Mouse (Mus musculus): ENCODE measurements around the gene Flrt1. TPM values are rescaled to one million over a fixed set of nuclear protein-coding genes. Genes with fewer than 3 reads are reported as not detected.

The Flrt1 gene
- polyA plus RNA-seq, 1 experiment from 2014 or later, result 0.60 TPM

GRCm38 (mm10) chr19:7103993-7104401 is 1.5 kb downstream of the Flrt1 start:
- 30% methylated on average over 19 of the region's 19 CpGs for WGBS
- Histone ChIP-seq H3K4me2 (0 out of 2 replicates have a peak overlapping the region, but pooled peaks have one; percentile 26), H3K4me1 (replicated peaks; ENCODE audit: control insufficient read depth, insufficient read depth, low read length) (peaks cover 16% of the 10 kb centered on the region), H3K9ac (ENCODE audit: low read depth, low read length) (no peak overlapping the region), H3K9me3 (ENCODE audit: control insufficient read depth, low read length) (no peaks in the 10 kb centered on the region), H3K27ac (ENCODE audit: low read depth, low read length) (no peak overlapping the region), H3K4me3 (ENCODE audit: low read depth, low read length) (no peak overlapping the region), H3K36me3 (ENCODE audit: control insufficient read depth, insufficient read depth, low read length) (no peaks in the 10 kb centered on the region), H3K27me3 (replicated peaks; ENCODE audit: control insufficient read depth, insufficient read depth, low read length) (no peaks in the 10 kb centered on the region; the same call in 1 of the 2 replicates)
- DNase-seq (ENCODE audit: low spot score) (no peak), ATAC-seq (replicated peaks; ENCODE audit: low FRiP score) (no peak)

- Histone ChIP-seq H3K4me1 (replicated peaks; ENCODE audit: control insufficient read depth, insufficient read depth, low read length) (peaks cover 16% of the 10 kb centered on the region), H3K36me3 (ENCODE audit: control insufficient read depth, insufficient read depth, low read length) (no peaks in the 10 kb centered on the region), H3K9me3 (ENCODE audit: control insufficient read depth, low read length) (no peaks in the 10 kb centered on the region), H3K27ac (ENCODE audit: low read depth, low read length) (no peak overlapping the region), H3K4me2 (0 out of 2 replicates have a peak overlapping the region, but pooled peaks have one; percentile 2), H3K9ac (ENCODE audit: low read depth, low read length) (no peak overlapping the region), H3K27me3 (replicated peaks; ENCODE audit: control insufficient read depth, insufficient read depth, low read length) (peaks cover under 1% of the 10 kb centered on the region; the same call in 1 of the 2 replicates), H3K4me3 (ENCODE audit: low read depth, low read length) (no peak overlapping the region)
- WGBS, result 78% methylated on average over 4 of the region's 4 CpGs
- no peak for ATAC-seq (replicated peaks; ENCODE audit: low FRiP score)
- DNase-seq (ENCODE audit: low spot score), result no peak
Measured at GRCm38 (mm10) chr19:7103349-7103992, 2.1 kb downstream of the Flrt1 start.

- no peak overlapping the region for H3K9ac ChIP-seq (ENCODE audit: low read depth, low read length)
- H3K4me3 ChIP-seq (ENCODE audit: low read depth, low read length), result no peak overlapping the region
- ATAC-seq (replicated peaks; ENCODE audit: low FRiP score) (no peak), DNase-seq (ENCODE audit: low spot score) (no peak)
- WGBS, result 86% methylated on average over 10 of the region's 10 CpGs
- H3K4me2 ChIP-seq, result no peak overlapping the region
- H3K4me1 ChIP-seq (replicated peaks; ENCODE audit: control insufficient read depth, insufficient read depth, low read length), result peaks cover 16% of the 10 kb centered on the region
- H3K36me3 ChIP-seq (ENCODE audit: control insufficient read depth, insufficient read depth, low read length), result no peaks in the 10 kb centered on the region
- no peak overlapping the region for H3K27ac ChIP-seq (ENCODE audit: low read depth, low read length)
- H3K9me3 ChIP-seq (ENCODE audit: control insufficient read depth, low read length), result no peaks in the 10 kb centered on the region
- H3K27me3 ChIP-seq (replicated peaks; ENCODE audit: control insufficient read depth, insufficient read depth, low read length), result peaks cover 10% of the 10 kb centered on the region
Measured at GRCm38 (mm10) chr19:7102039-7102438, 3.5 kb downstream of the Flrt1 start.

- Histone ChIP-seq H3K4me3 (ENCODE audit: low read depth, low read length) (no peak overlapping the region), H3K27me3 (replicated peaks; ENCODE audit: control insufficient read depth, insufficient read depth, low read length) (peaks cover 30% of the 10 kb centered on the region), H3K9ac (ENCODE audit: low read depth, low read length) (no peak overlapping the region), H3K4me1 (replicated peaks; ENCODE audit: control insufficient read depth, insufficient read depth, low read length) (peaks cover 16% of the 10 kb centered on the region), H3K36me3 (ENCODE audit: control insufficient read depth, insufficient read depth, low read length) (no peaks in the 10 kb centered on the region), H3K9me3 (ENCODE audit: control insufficient read depth, low read length) (no peaks in the 10 kb centered on the region), H3K4me2 (no peak overlapping the region), H3K27ac (ENCODE audit: low read depth, low read length) (no peak overlapping the region)
- WGBS, result 68% methylated on average over 3 of the region's 3 CpGs
- ATAC-seq (replicated peaks; ENCODE audit: low FRiP score), result no peak
- no peak for DNase-seq (ENCODE audit: low spot score)
Measured at GRCm38 (mm10) chr19:7099620-7100155, 5.8 kb downstream of the Flrt1 start.

GRCm38 (mm10) chr19:7092756-7093155 is 12.8 kb downstream of the Flrt1 start:
- H3K9me3 ChIP-seq (ENCODE audit: control insufficient read depth, low read length), result no peaks in the 10 kb centered on the region
- no peaks in the 10 kb centered on the region for H3K36me3 ChIP-seq (ENCODE audit: control insufficient read depth, insufficient read depth, low read length)
- peaks cover 51% of the 10 kb centered on the region for H3K27me3 ChIP-seq (replicated peaks; ENCODE audit: control insufficient read depth, insufficient read depth, low read length)
- no peak for ATAC-seq (replicated peaks; ENCODE audit: low FRiP score)
- DNase-seq (ENCODE audit: low spot score), result no peak
- no peaks in the 10 kb centered on the region for H3K4me1 ChIP-seq (replicated peaks; ENCODE audit: control insufficient read depth, insufficient read depth, low read length)
- no peak overlapping the region for H3K9ac ChIP-seq (ENCODE audit: low read depth, low read length)
- H3K27ac ChIP-seq (ENCODE audit: low read depth, low read length), result no peak overlapping the region
- no peak overlapping the region for H3K4me2 ChIP-seq
- 81% methylated on average over 5 of the region's 5 CpGs for WGBS
- no peak overlapping the region for H3K4me3 ChIP-seq (ENCODE audit: low read depth, low read length)

GRCm38 (mm10) chr19:7091448-7092050 is 14.0 kb downstream of the Flrt1 start:
- Histone ChIP-seq H3K9ac (ENCODE audit: low read depth, low read length) (no peak overlapping the region), H3K27ac (ENCODE audit: low read depth, low read length) (no peak overlapping the region), H3K4me1 (replicated peaks; ENCODE audit: control insufficient read depth, insufficient read depth, low read length) (no peaks in the 10 kb centered on the region), H3K4me3 (ENCODE audit: low read depth, low read length) (no peak overlapping the region), H3K27me3 (replicated peaks; ENCODE audit: control insufficient read depth, insufficient read depth, low read length) (peaks cover 51% of the 10 kb centered on the region), H3K4me2 (no peak overlapping the region), H3K36me3 (ENCODE audit: control insufficient read depth, insufficient read depth, low read length) (no peaks in the 10 kb centered on the region), H3K9me3 (ENCODE audit: control insufficient read depth, low read length) (no peaks in the 10 kb centered on the region)
- no peak for DNase-seq (ENCODE audit: low spot score)
- ATAC-seq (replicated peaks; ENCODE audit: low FRiP score), result no peak
- WGBS, result 64% methylated on average over 10 of the region's 10 CpGs

GRCm38 (mm10) chr19:7090369-7091064 is 15.0 kb downstream of the Flrt1 start:
- H3K9ac ChIP-seq (ENCODE audit: low read depth, low read length), result no peak overlapping the region
- no peak overlapping the region for H3K27ac ChIP-seq (ENCODE audit: low read depth, low read length)
- H3K9me3 ChIP-seq (ENCODE audit: control insufficient read depth, low read length), result no peaks in the 10 kb centered on the region
- no peak for DNase-seq (ENCODE audit: low spot score)
- no peak overlapping the region for H3K4me3 ChIP-seq (ENCODE audit: low read depth, low read length)
- H3K27me3 ChIP-seq (replicated peaks; ENCODE audit: control insufficient read depth, insufficient read depth, low read length), result peaks cover 42% of the 10 kb centered on the region
- H3K4me2 ChIP-seq, result no peak overlapping the region
- no peaks in the 10 kb centered on the region for H3K36me3 ChIP-seq (ENCODE audit: control insufficient read depth, insufficient read depth, low read length)
- WGBS, result 52% methylated on average over 10 of the region's 10 CpGs
- ATAC-seq (replicated peaks; ENCODE audit: low FRiP score), result no peak
- no peaks in the 10 kb centered on the region for H3K4me1 ChIP-seq (replicated peaks; ENCODE audit: control insufficient read depth, insufficient read depth, low read length)

- H3K27me3 ChIP-seq (replicated peaks; ENCODE audit: control insufficient read depth, insufficient read depth, low read length), result peaks cover 36% of the 10 kb centered on the region
- no peak overlapping the region for H3K4me2 ChIP-seq
- 32% methylated on average over 7 of the region's 7 CpGs for whole genome bisulfite sequencing
- H3K36me3 ChIP-seq (ENCODE audit: control insufficient read depth, insufficient read depth, low read length), result no peaks in the 10 kb centered on the region
- H3K4me3 ChIP-seq (ENCODE audit: low read depth, low read length), result no peak overlapping the region
- ATAC-seq (replicated peaks; ENCODE audit: low FRiP score) (no peak), DNase-seq (ENCODE audit: low spot score) (no peak)
- no peaks in the 10 kb centered on the region for H3K9me3 ChIP-seq (ENCODE audit: control insufficient read depth, low read length)
- no peak overlapping the region for H3K9ac ChIP-seq (ENCODE audit: low read depth, low read length)
- no peaks in the 10 kb centered on the region for H3K4me1 ChIP-seq (replicated peaks; ENCODE audit: control insufficient read depth, insufficient read depth, low read length)
- no peak overlapping the region for H3K27ac ChIP-seq (ENCODE audit: low read depth, low read length)
Measured at GRCm38 (mm10) chr19:7089842-7090251, 15.7 kb downstream of the Flrt1 start.

Data from liver, embryonic 11.5 days (tissue).